Mouse (Mus musculus) urinary bladder, adult 18-20 months (tissue): Measurements from ENCODE around the gene St3gal3.

Source experiments
- DNase-seq, 2 experiments: peaks; one replicate each; pipeline ENCODE4 v3.0.0; 2022; ENCODE audit warnings: low spot score in 2 of 2, mixed read lengths in 2 of 2

The St3gal3 gene

DNA sequence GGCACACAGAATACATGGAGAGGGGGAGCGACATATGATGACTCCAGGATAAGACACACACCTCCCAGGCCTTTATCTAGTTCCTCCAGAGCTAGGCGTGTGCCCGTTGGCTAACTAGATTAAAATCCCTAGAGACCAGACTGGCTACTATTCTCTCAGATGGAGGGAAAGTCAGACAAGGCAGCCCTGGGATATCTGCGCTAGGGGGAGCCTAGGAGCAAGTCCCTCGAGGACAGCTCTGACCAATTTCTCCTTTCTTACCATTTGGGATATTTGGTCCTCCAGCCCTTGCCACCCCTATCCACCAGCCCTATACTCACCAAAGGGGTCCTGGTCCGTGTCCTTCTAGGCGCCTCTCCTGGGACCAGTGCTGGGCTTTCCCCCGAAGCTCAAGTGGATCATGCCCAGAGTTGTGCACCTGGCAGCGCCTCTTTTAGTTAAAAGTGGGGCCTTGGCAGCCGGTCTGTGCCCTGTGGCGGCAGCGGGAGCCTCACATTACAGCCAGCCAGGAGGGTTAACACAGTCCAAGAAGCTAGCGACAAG is 205.9 kb downstream of the St3gal3 start:
- peak; percentile 60 to 70 for DNase-seq

DNA sequence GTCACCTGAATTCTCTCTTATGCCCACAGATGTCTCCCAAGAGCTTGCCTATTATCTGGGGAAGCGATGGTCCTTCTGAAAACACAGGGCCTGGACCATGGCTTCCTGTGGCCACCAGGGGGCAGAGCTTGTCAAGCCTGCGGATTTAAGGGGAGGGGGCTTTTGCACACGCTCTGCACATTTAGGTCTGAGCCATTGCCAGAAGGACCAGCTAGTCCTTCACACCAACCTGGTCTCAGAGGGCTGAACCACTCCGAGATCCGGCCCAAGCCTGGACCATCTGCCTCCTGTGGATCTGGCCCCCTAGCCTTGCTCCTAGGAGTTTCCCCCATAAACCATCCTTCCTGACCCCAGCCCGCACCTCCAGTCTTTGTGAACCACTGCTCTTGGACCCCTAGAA is 206.5 kb downstream of the St3gal3 start:
- no peak for DNase-seq

DNA sequence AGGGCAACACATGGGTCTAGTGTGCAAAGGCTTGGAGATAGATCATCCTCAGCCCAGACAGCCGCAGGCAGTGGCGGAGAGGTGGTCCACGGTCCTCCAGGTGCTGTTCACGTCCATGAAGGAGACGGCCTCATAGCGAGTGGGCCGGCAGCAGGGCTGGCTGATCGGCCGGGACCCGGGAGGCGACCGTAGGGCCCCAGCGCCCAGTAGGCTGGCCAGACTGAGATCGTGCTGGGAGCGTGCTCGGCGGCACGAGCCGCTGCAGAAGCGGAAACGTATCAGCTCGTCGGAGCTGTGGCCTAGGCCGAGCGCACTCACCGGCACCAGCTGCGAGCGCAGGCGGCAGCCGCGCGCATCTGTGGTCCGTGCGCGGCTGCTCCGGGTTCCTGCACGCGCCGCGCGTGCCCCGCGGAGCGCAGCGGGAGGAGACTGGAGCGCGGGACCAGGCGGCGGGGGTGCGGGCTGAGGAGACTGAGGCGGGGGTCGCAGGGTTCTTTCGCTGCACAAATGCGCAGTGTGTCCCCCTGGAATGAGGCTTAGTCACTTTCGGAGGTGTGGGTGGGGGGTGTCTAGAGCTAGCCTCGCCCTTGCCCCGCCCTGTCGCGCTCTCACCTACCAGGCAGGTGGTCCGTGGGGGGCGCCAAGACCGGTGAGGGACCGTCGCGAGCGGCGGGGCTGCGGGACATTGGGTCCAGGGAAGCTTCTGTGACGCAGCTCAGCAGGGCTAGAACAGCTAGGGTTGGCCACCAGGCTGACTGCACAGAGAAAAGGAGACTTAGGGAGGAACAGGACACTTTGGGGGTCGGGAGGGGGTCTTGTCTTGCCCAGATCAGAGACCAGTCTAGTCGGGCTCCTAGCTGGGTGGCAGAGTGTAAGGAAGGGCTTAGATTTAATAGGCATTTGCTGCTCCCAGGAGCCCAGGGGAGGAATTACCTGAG is 207.9 kb downstream of the St3gal3 start:
- DNase-seq, result no peak

DNA sequence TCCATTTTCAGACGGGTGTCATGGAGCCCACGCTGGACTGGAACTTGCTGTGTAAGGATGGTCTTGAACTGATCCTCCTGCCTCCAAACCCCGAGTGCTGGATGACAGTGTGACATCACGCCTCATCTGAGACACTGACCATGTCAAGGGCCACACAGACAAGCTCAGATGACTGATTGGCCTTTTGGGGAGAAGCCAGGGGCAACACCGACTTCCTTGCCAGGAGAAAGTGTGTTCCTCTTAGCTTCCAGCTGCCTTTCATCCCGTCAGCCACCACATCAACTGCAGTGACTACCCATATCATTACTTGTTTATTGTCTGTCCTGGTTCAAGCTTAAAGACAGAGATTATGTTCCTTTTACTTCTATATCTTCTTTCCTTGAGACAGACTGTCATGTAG is 209.8 kb downstream of the St3gal3 start:
- DNase-seq, result no peak

DNA sequence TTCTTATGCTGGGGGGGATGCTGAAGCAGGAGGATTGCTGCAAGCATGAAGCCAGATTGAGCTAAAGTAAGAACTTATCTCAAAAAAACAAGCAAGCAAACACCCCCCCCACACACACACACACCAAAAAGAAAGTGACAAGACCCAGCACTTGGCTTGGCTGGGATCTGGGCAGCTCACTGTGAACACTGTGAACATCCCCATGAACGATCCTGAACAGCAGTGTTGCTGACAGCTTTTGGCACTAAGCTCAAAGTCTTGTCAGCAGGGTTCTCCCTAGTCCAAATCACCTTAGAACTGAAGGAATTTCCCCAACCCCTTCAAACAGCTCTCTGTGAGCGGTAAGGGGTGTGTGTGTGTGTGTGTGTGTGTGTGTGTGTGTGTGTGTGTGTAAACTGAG is 211.3 kb downstream of the St3gal3 start:
- DNase-seq, result no peak

DNA sequence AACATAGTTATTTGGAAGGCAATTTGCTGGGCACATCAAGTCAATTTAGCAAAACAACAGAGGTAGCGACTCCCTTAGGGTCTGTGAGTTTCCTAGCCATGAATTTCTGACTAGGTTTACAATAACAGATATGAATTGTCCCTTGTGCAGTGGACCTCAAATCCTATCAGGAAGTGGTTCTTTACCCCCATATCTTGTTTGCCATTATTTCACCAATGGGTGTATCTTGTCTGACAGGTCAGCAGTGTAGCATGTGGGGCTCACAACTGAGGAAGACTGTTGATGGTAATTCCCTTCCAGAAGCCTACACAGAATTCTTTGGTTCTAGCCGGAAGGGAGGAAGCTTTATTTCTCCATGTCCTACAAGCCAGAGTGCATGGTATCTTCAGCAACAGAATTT is 213.4 kb downstream of the St3gal3 start:
- DNase-seq, result no peak

DNA sequence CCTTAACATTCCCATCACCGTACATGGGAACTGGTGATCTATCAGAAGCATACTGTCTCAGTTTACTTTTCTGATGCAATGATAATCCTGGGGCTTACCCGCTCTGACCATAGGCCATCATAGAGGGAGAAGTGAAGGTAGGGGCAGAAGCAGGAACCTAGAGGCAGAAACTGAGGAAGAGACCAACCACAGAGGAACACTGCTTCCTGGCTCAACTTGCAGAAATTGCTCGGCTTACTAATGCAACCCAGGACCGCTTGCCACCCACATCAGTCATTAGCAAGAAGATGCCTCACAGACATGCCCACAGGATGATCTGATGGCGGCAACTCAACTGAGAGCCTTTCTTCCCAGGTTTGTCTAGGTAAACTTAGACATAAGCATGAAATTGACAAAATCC is 216.0 kb downstream of the St3gal3 start:
- no peak for DNase-seq

DNA sequence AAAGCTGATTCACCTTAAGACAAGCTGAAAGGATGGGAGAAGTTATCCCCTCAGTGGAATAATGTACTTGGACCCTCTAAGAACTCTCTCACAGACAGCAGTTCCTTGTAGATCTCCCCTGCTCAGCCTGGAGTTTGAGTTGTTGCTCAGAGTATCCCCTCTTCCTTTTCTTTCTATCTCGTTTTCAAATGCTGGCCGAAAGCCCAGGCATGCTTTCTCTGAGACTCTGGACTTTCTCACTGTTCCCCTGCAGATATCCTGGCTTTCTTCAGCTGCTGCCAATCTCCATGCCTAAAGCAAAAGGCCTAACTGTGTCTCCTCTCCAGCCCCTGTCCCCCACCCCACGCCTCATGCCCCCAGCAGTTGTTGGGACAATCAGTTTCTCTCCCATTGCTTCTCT is 216.5 kb downstream of the St3gal3 start:
- DNase-seq, result no peak

DNA sequence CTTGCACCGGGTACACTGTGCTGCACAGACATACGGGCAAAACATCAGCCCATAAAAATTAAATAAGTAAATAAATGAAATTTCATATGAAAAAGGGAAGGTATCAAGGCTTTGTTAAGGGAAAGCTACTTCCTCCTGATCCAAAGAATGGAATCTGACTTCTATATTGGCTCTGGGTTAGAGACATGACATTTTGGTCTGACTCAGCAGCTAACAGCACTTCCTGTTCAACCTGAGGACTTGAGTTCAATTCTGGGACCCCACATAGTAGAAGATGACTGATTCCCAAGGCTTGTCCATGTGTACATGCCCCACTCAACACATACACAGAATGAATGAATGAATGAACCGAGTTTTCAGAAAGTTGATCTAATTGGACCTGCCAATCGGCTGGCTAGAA is 216.9 kb downstream of the St3gal3 start:
- DNase-seq, result no peak

DNA sequence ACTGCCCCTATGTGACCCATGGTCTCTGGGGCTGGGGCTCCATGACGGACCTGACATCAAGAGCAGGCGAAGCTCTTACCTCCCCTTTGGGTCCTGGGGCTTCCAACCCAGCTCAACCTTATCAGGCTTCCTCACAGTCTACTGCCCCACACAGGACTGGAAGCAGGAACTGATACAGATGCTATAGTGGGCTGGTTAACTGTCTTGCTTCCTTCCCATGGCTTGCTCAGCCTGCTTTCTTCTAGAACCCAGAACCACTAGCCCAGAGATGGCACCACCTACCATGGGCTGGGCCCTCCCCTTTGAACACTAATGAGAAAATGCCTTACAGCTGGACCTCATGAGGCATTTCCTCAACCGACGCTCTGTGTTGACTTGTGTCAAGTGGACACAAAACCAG is 217.3 kb downstream of the St3gal3 start:
- DNase-seq, result no peak

DNA sequence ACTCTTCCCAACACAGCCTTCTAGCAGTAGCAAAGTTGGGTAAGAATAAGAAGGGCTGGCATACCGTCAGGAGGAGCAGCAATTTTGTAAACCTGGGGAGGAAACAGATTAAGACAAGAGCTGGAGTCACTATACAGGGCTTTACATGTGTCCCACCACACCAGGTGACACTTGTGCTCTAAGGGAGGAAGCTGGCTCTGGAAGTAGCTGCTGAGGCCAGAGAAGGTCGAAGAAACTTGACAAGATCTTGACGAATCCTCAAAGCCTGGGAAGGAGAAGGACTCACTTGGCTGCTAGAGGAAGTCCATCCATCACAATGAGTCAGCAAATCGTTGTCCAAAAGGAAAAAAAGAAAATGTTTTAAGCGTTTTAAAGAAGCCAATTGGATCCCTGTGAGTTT is 218.3 kb downstream of the St3gal3 start:
- no peak for DNase-seq

DNA sequence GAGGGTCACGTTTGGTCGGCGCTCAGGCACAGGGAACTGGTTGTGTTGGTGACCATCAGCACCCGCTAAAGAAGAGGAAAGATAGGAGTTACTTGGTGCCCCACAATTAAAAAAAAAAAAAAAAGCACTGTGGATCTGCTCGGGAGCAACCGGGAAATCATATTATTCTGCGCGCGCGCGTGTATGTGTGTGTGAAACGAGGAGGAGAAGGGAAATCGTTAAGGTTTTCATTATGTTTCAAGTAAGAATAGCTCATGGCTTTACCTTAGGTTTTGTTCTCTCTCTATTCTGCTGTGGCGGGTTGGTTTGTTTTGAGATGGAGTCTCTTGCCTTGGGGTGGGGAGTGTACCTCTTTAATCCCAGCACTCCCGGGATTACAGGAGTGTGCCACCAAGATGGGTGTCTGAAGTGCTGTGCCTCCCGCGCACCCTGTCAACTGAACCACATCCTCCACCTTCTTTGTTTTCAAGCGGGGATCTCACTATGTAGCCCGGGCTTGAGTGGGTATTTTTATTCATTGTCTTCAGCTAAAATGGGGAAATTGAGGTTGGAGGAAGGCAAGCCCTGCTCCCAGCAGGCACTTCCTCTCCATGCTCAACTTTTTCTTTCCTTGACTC is 219.1 kb downstream of the St3gal3 start:
- DNase-seq, result no peak

DNA sequence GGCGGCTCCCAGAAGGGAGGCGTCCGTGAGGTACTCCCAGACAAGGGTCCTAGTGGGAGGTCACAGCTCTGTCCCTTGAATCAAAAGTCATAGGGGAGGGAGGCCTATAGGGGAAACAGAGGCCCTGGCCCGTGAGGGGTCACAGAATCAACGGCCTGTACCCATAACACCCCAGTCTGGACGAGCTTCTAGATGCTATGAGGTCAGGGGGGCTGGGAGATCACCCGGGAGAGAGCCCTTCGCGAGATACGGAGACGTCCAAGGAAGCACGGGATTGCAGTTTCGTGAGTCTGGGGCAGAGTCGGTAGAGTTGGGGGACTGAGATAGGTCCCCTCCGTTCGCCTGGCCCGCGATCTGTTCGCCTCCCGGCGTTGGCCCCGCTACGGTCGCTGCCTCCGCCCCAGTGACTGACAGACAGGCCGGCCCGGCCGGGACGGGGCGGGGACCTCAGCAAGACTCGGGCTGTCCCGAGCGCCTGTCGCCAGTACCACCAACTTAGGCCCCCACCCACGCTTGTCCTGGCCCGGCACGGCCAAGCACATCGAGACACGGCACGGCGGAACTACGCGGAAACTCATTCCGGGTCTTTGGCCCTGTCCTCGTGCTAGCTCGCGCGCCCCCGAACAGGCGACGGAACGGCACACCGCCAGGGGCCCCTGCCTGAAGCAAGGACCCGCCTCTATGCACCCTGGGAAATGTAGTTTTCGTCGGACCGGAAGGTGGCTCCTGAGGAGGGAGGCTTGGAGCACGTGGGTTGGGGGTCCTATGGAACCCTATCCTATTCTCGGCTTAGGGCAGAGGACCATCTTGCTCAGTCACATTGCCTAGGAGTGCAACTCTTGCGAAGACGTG is 219.9 kb downstream of the St3gal3 start, which contains the start of gene Ipo13:
Gene Ipo13 (minus strand): TSS at position 409 of the 852 bp plus-strand sequence.
- DNase-seq, result peak; percentile 86 to 99

DNA sequence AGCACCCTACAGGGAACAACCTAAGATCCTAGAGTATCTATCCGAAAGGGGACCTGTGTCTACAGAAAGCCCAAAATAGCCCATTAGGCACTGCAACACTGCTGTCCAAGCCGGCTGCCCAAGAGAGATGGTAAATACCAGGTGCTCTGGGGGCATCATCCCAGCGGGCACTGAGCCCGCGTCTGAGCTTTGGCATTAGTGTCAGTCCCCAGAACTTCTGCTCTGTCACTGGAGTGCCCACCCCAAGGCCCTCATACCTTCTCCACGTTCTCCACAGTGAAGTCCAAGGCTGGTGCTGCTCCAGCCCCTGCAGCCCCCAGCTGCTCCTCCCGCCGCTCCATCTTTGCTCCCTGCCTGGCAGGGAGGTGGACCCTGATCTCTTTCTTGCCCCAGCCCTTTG is 220.7 kb downstream of the St3gal3 start:
- DNase-seq, result no peak

DNA sequence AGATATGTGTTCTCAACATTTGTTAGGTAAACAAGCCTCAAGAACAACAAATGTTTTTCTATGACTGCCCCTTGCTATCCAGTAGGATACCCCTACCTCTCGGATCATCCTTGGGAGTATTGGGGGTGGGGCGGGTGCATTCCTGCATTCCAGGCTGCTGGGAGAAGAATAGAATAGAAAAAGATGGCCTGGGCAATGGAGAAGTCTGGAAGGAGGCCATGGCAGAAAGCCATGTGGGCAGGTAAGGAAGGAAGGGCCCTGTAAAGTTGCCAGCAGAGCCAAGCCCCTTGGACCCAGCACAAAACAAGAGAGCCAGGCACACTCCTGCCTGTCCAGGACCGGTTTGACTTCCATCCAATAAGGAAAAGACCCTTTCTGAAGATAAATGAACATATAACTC is 221.3 kb downstream of the St3gal3 start:
- DNase-seq, result no peak

DNA sequence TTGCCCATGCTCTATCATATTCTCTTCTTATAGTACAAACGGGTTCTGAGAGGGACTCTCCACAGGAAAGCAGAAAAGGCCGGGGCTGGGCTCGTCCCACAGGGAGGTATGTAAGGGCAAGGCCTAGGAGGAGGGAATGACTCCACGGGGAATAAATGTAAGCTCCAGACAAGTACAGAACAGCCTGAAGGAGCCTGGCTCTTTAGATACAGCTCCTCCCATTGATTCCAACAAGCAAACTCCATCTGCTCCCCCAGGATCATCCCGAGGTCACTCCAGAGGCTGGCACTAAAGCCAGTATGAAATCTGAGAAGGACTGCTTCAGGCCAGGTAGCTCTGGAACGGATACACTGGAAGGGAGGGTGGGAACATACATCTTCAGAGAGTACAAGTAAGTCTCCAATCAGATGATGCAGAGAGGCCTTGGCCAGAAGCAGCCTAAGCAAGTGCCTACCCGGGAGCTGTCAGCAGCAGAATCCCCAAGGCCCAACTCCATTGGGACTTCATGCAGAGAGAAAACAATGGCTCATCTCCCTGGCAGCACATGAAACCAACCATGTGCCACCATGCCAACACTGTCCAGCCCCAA is 221.9 kb downstream of the St3gal3 start:
- no peak for DNase-seq

DNA sequence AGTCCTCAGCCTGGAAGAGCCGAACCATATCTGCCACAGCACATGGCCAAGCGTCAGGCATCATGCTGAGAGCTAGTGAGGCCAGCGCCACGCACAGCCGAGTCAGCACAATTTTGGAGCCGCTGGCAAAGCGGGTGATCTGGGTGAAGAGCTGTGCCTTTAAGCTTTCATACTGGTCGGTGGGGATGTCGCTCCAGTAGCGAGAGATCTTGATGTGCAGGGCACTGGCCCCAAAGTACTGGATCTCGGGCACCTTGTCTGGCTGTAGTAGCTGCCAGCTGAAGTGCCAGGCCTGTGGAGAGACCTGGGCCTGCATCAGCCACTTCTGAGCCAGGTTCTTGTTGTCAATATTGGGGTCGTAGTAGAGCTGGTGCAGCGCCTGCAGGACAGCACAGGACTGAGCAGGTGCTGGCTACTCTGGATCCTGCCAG is 222.6 kb downstream of the St3gal3 start:
- no peak for DNase-seq

DNA sequence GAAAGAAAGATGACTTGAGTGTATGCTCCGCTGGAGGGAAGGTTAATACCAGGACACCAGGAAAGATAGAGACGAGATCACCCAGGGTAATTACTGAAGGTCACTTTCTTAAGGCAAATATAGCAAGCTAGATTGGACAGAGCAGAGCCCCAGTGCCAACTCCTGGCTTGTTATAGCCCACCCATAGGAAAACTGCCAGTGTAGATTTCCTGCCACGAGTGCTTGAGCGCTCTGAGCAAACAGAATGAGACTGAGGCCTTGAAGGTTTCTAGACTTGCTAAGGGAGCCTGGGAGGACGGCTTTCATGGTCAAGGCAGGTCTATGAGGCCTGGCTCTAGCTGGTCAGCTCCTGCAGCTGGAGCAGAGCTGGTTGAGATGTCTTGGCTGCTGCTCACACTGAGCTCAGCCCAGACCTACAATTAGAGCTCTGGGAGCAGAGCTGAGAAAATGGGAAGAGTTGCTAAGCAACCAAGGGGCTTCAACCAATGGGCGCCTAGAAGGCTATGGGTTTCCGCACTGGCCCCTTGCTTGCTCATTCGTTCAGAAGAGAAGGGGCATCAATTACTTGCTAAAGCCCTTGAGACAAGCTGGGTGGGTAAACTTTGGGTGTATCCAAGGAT is 225.8 kb downstream of the St3gal3 start:
- DNase-seq, result no peak

DNA sequence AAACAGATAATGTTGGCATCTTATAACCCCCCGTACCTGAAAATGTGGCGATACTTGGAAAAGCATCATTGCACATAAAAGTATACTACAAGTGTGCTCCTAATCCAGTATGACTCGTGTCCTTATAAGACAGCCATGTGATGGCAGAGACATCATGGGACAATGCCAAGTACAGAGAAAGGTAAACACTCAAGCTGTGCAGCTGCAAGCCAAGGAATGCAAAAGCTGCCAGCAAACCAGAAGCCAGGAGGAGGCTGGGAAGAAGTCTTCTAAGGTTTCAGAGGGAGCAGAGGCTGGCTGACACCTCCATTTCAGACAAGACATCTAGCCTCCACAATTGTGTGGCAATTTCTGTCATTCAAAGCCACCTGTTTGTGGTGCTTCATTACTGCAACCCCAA is 228.5 kb downstream of the St3gal3 start:
- no peak for DNase-seq

DNA sequence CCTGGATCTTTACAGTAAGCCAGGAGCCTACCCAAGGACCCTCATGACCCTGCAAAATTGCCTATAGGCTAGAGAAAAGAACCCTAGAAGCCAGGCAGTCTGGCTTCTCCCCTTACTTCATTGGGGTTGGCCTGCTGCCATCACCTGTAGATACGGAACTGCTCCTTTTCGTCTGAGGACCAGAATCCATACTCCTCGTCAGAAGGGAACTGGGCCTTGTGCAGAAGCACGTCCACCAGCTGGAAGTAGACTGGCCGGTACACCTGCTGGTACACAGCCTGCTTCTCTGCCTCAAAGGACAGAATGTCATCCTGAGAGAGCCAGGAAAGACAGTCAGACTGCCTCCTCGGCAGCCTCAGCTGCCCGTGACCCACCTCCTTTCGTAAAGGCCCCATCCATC is 230.0 kb downstream of the St3gal3 start:
- no peak for DNase-seq

DNA sequence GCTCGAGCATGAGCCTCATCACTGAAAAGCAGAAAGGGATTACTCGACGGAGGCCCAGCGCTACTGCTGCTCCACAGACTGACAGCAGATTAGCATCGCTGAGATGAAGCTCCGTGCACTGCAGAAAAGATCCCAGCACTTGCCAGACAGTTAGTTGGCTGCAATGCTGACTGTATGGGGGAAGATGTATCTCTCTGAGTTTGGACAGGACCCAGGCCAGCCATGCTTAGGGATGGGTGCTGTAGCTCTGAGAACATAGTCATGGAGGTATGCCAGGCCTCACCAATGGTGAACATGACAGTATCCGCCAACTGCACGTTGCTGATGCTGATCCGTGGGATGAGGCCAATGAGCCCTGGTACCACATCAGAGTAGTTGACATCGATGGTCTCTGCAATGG is 230.6 kb downstream of the St3gal3 start:
- no peak for DNase-seq
